Mouse (Mus musculus): ENCODE data around the gene Nt5m. TPM values are rescaled to one million over a fixed set of nuclear protein-coding genes. Genes with fewer than 3 reads are reported as not detected.
A peak's percentile ranks its signal among the peaks of the same experiment; 100 is the strongest.

Gene Nt5m
- total RNA-seq, 2 experiments from 2014 or later: 25.3 to 29.2 TPM

DNA sequence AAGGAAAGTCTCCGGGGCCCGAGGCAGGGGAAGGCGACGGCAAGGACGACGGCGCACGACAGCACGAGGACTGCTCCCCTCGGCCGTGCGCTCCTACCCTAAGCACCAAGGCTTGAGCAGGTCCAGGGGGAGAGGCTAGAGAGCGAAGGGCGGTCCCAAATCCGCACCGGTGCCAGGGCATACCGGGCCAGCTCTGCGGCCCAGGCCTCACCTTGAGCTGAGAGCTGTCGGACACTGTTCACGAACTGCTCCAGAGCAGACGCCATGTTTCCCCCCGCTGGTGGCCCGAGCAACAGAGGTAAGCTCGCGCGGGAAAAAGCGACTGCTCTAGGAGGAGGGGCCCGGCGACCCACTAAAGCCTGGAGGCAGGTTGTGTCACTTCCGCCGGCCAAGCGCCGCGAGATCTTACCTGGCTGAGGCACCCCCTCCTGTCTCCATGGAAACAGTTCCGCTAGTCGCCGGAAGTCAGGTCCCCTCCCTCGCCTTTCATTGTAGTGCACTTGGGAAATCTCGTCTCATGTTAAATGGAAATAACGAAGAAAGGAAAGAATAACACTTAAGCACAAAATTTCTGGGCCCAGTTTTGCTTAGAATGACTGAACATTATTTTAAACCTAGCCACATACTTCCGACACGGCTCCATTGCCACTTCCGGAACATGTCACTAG, 346 bp downstream of the Nt5m start, which contains the start of gene Cops3:
TSS of gene Cops3 (minus strand) at position 380 of the 668 bp plus-strand sequence.
- peak; percentile 95 for DNase-seq

DNA sequence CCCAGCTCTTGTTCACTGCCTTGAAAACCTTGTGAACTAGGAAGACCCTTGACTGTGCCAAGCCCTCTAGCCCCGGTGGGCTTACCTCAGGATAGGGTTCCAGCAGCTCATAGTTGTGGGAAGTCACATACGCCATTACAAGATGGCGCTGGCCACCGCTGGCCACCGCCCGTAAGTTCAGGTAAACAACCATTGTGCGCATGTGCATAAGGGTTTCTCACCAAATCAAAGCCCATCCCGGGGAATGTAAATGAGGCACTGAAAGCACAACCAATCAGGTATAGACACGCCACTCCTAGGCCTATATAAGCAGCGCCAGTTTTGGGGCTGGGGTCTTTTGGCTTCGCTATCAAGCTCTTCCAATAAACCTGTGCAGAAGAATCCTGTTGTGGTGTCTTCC, 7.1 kb downstream of the Nt5m start:
- DNase-seq: no peak

DNA sequence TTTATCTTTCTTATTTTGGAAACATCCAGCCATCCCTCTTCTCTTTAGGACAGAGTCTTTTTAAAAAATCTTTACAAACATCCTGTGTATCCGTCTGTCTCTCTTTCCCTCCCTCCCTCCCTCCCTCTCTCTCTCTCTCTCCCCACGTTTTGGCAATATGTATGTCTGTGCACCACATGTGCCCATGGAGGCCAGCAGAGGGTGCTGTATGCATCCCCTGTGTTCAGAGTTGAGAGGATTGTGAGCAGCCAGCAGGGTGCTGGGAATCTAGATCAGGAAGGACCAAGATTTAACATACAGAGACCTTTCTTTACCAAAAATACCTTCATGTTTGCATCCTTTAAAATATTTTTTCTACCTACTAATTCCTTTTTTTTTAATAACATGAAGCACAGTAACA, 7.9 kb downstream of the Nt5m start:
- DNase-seq: peak; percentile 53

DNA sequence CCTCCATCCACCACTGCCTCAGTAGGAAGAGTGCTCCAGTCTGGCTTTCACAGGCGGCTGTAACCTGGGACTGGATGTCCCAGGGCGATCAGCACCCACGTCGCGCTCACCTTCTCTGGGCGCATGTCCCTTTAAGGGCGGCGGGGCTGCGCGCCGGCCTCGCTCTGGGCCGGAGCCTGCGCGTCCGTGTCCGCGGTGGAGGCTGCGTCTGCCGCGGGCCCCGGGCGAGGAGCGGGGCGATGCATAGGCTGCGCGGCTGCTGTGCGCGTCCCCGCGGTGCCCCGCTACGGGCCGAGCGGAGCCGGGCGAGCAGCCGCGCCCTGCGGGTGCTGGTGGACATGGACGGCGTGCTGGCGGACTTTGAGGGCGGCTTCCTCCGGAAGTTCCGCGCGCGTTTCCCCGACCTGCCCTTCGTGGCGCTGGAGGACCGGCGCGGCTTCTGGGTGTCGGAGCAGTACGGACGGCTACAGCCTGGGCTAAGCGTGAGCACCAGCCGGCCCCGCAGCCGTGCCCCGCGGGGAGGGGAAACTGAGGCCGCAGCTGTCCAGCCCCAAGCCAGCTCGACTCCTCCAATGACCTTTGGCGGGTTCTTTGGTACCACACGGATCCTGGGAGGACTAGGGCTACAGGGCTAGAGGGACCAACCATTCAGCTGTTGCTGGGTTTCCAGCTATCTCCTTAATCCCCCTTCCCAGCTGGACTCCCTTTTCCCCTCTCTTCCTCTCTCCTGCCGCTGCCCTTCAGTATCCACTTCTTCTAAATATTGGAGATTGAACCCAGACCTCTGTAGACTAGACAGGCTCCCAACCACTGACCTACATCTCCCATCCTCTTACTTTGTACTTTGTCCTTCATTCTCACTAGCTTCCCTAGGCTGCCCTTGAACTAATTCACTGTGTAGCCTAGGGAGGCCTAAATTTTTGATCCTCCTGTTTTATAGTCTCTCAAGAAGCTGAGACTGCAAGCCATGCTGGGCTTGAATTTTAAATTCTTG, 8.9 kb downstream of the Nt5m start:
- peak; percentile 84 for DNase-seq

DNA sequence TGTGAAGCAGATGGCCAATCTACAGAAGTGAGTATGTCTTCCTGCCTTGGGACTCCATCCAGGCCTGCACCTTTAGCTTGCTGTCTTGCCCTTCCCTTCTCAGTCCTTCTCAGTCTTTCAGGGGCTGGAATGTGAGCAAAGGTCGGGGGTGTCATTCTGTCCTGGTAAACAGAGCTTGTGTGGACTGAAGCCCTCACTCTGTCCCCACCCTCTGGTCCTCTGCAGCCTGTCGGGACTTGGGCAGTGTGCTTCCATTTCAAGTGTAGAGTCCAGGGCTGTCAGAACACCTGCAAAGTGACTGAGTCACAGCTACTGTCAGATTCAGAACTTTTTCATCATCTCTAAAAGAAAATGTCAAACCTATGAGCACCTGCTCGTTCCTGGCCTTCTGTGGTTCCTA, 13.6 kb downstream of the Nt5m start:
- DNase-seq: no peak

DNA sequence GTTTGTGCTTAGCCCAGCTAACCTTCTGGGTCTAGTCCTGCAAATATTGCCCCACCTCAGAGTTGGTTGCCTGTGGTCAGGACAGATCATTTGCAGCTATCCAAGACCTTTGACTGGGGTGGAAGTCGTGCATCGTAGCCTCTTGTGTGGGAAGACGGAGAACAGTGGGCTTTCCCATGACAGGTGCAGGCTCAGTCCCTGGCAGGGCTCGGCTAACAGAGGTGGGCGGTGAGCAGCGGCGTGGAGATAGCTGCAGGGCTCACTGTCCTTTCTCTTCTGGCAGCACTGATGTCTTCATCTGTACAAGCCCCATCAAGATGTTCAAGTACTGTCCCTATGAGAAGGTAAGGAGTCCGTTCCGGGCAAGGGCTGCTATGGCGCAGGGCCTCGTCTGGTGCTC, 21.2 kb downstream of the Nt5m start:
- DNase-seq: no peak

DNA sequence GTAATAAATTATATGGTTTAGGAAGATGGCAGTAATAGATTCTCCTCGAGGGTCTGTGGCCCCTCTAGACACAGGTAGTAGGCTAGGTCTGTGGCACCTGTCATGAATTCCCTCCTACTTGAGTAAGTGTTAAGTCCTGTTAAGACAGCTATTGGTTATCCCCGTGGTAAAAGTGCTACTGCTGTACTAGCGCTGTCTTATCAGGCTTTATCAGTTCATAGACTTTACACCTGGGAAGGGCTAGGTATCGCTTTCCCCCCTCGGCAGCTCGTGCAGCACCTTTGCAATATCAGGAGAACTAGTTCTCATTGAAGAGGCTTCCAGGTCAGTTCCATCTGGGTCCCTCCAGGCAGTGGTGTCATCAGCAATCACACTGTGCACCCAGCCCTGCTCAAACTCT, 25.1 kb downstream of the Nt5m start:
- DNase-seq: no peak

DNA sequence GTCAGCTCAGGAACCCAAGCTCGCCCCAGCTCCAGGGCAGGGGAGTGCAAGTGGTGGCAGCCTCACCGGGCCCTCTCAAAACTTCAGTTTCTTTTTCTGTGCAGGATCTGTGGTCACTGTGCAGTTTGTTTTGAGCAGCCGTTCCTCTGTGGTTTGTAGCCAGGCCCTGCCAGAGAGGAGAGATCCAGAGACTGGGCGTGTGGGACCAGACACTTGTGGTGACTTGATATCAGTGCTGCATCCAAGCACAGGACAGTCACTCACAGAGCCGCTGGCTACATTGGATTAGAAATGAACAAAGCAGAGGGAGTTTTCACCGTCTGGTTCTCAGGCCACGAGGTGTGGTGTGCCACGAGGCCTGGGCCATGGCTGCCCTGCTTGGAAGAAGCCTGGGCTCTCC, 32.9 kb downstream of the Nt5m start:
- DNase-seq: no peak

DNA sequence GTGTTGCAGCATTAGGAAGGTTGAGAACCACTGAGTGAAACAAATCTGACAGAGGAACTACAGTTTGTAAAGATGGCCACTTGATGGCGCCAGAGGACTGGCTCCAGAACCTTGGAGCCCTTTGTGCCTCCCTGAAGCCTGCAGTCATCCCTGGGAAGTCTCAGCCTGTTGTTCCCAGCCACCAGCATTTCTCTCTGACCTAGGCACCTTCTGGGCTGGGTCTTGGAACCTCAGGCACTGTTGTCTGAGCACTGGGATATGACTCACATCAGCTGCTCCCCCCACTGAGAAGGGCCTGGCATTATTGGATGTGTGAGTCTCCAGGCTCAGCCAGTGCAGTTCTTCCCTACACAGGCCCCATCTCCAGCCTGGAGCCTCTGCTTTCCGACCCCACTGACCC, 40.8 kb downstream of the Nt5m start:
- peak; percentile 88 for DNase-seq

DNA sequence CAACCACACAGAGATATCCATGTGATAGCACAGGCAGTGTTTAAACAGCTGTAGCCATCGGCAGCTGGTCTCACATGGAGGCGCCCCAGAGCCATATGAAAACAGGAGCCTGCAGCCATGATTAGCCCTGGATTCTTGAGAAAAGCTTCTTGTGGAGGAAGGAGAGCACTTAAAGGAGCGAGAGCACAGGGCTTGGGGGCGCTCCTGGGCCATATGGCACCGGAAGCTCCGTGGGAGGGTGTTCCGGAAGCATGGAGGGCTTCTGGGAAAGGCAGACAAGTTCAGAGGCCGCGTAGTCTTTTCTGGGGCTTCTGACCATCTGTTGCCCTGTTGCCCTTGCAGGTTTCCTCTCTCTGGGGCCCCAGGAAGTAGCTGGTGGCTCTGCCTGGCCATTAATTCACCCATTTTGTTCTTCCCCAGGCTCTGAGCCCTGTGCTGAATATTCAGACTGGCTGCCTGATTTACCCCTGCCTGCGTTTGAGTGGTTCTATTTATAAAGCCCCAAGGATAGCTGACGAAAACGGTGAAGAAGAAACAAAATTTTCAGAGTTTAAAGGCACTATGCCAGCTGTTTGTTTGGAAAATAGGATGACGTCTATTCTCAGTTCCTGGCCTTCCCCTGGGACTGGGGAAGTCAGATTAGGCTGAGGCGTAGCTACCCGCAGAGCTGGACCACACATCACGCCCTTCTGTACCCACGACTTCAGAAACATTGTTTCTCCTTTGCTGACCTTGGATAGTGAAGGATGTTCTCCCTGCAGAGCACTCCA, 46.2 kb downstream of the Nt5m start:
- peak; percentile 55 for DNase-seq

DNA sequence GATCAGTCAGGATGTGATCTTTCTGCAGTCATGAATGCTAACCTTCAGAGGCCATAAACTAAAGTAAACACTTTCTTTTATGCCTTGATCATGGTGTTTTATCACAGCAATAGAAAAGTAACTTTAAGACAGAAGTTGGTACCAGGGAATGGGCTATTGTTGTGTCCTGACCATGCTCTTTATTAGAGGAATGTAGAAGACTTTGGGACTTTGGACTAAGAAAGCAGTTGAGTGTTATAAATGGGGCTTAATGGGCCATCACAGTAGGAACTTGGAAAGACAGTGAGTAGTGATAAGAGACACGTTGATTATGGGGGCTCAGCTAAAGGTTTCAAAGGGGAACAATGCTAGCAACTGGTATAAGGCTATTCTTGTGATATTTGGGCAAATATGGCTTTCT, 47.7 kb downstream of the Nt5m start:
- no peak for DNase-seq

DNA sequence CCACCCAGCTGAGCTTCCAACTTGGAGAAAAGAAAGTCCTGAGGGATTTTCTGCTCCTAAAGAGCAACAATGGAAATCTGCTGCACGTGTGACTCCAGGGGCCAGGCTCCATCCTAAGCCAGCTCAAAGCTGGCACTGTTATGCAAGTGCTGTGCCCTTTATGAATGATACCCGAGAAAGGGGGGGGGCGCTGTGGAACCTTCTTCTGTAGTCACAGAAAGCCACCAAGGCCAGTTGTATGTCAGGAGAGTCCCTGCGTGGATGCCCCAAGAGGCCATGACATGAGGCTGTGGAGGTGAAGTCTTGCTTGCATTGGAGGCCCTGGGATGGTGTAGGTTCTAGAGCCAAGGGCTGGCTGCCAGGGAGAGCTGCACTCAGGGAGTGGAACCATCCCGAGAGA, 48.9 kb downstream of the Nt5m start:
- DNase-seq: no peak

DNA sequence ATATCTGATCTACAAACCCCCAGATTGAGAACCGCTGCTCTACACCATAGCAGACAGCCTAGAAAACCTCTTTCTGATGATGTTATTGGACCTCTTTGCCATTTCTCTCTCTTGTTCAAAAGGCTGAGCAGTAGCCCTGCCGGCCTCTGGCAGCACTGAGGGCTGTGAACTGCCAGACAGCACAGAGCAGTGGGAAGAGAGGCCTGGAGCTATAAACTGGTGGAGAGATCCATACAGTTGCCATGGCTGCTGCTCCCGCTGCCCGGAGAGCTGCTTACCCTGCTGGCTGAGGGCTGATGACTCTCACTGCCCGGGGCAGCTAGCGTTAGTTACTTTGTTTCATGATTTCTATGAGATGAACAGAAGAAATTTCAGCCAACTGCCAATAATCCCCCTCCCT, 52.6 kb downstream of the Nt5m start:
- DNase-seq: no peak

DNA sequence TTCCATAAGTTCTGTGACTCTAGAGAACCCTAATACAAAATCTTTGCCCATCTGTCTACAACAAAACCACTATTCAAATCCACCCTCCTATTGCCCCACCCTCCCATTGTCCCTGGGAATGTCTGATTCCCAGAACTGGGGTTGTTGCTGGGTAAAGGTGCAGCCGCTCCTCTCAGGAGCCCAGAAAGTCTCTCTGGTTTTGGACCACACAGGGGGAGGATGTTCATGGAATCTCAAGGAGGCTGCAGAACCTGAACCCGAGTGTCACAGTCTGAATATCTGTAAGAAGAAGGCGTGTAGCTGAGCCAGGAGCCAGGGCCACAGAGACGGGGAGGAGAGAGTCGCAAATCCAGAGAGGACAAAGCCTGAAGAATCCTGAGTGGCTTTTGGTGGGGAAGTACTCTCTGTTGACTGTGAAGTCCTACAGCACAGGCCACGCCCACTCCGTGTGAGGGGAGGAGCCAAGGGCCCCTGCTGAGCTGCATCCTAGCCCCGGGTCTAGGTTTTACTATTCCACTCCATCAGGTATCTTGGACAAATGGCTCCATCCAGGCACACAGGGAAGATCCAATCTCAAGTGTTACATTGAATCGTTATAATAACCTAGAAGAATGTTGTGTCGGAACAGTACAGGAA, 54.0 kb downstream of the Nt5m start:
- DNase-seq: no peak

DNA sequence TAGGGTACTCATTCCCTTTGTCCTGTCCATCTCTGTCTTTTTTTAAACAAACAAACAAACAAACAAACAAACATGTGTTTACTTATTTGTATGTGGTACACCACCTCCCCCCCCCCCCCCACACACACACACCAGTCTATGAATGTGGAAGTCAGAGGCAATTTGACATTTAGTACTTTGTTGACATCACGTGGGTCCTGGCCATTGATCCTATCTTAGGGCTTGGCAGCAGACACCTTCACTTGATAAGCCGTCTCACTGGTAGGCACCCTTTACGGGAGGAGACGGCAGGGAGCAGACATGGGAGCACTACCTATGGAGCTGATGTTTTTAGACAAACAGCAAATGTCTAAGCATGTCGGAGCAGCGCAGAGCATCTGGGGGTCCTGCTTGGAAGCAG, 55.7 kb downstream of the Nt5m start:
- DNase-seq: no peak

DNA sequence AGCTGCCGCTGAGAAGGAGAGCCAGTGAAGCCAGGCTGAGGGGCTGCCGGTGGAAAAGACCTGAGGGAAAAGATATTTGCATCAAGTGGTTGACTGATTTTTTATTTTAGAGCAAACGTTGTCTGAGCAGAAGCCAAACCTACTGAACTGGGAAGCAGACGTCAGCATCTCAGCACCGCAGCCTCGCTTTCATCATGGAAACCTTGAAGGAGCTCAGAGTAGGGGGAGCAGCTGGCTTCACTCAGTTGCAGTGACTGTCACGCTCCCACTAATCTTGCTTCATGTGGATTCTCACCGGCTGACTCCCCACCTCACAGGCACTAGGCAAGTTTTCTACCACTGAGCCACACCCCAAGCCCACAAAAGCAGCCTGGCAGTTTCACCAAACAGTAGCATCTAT, 56.1 kb downstream of the Nt5m start:
- no peak for DNase-seq

DNA sequence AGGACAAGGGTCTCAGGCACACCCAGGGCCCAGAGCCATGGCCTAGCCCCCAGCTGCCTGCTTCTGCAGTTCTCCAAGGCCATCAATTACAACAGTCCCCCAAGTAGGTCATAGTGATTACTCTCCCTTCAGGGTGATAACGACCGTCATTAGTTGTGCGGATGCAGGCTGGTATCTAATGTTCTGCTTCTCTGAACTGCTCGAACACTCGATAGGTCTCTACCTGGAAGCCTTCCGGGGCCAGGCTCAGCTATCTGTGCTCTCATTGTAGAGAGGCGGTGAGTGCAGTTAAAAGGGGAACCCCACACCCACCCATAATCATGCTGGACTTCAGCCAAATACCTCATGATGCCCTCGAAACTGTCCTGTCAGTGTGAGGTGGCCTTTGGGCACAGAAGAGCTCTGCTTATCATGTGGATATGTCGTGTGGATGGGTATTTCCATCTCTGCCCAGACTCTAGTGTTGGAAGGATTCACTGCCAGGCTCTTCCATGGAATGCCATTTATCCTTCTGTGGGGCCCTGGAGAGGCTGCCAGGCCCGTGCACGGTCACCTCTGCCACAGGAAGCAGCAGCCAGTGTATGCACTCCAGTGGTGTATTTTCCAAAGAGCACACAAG, 58.8 kb downstream of the Nt5m start:
- DNase-seq: peak; percentile 33

DNA sequence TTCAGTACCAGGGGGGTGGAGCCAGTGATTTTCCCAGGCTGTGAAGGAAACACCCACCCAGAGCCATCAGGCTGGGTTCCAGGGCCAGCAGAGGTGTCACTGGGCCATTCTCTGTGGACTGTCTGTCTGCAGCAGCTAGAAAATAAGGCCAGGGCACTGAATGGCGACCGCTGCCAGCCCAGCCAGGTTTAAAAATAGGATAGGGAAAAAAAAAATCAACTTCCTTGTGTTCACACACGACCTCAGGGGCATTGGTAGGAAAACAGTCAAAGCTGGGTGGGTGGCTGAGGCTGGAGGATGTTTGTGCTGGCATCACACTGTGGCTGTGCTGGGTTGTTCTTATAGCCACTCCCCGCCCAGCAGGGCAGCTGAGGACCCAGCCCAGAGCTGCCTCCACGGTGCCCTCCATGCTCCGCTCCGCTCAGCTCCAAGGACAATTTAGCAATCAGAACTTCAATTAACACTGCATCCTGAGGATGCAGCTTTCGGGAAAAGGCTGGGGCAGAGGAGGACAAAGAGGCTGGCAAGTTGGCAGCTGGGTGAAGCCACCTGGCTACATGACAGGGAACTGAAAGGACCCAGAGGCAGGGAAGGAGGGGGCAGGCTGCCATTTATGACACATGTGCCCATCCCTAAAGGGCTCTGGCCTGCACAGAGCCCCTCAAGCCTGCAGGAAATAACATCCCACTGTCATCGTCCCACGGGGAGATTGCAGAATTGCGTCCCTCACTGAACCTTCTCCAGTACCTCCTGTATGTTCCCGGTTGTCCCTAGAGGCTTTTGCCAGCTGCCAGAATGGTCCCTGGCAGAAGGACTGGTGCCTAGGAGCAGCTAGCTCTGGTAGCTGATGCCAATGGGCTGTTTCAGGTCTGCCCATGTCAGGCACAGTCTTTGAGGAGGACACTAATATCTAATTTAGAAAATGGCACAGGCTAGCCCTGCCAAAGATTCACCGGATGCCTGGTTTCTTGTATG, 60.8 kb downstream of the Nt5m start:
- peak; percentile 53 for DNase-seq

DNA sequence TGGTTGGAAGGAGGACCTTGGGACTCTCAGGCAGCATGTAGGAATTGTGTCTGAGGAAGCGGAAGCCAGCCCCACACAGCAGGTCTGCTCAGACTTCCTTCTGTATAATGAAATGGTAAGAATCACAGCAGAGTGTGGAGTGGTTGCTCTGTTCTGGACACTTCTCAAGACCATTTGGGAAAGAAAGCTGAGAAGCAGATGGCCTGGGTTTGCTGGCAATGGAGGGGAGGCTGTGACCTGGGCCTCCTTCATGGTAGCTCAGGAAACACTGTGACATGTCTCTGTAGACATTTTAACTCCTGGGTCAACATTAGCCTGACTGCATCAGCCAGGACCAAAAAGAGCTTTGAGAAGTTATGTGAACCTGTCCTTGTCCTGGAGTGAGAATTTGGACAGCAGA, 61.7 kb downstream of the Nt5m start:
- no peak for DNase-seq

DNA sequence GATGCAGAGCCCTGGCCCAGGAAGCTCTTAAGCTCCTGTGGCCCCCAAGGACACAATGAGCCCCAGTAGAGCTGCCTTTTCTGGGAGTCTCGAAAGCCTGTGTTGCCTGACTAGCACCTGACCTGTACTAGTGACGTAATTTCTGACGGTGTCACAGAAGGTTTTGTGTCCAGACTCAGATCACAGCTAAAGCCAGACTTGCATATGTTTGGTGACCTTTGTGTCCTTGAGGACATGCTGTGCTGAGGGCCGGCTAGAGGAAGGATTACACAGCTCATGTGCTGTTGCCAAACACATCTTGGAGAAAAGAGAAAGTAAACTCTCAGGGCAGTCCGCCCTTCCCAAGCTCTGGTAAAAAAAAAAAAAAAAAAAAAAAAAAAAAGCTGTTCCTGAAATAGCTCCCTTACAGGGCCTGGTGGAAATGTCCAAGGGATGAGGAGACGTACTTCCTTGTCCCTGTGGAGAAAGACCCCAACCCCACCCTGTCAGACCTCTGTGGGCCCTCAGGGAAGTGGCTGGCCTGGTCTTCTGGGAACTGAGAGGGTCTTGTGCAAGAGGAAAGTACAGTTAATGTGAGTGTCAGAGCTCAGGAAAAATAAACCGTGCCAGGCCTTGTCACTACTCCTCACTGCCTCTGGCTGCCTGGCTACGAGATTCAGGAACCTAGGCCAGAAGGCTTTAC, 62.9 kb downstream of the Nt5m start:
- DNase-seq: peak; percentile 43

All from heart, postnatal 4 days (tissue).